Mouse (Mus musculus) midbrain, embryonic 14.5 days (tissue): ENCODE measurements around the gene Thbd. TPM values are rescaled to one million over a fixed set of nuclear protein-coding genes. Genes with fewer than 3 reads are reported as not detected.

Experiments used
- ATAC-seq: fragments of 200-750 bp; cut with Nextera tagmentation; 2 replicates; pipeline ENCODE4 v1.8.0; 2017; ENCODE audit warnings: moderate number of reproducible peaks, moderate library complexity; ENCODE audit not compliant: low FRiP score, low TSS enrichment
- DNase-seq: peaks from one replicate; pipeline ENCODE4 v3.0.0-alpha.2; 2015
- H3K27ac ChIP-seq: fragments of 300-500 bp; sonication (generic); replicated peaks from 2 replicates; pipeline ENCODE4 v1.5.1; 2014; ENCODE audit warnings: mild to moderate bottlenecking, low read depth, low read length, moderate library complexity
- H3K27me3 ChIP-seq: fragments of 300-500 bp; sonication (generic); 2 replicates; pipeline ENCODE4 v1.6.1; 2014; ENCODE audit warnings: low read length, control low read depth, mixed read lengths; ENCODE audit not compliant: control insufficient read depth, insufficient read depth
- H3K36me3 ChIP-seq: fragments of 300-500 bp; sonication (generic); 2 replicates; pipeline ENCODE4 v1.6.1; 2014; ENCODE audit warnings: low read length, control low read depth; ENCODE audit not compliant: control insufficient read depth, insufficient read depth
- H3K4me1 ChIP-seq: fragments of 300-500 bp; sonication (generic); 2 replicates; pipeline ENCODE4 v1.6.1; 2014; ENCODE audit warnings: mild to moderate bottlenecking, antibody characterized with exemption, low read length, control low read depth; ENCODE audit not compliant: control insufficient read depth, insufficient read depth
- H3K4me2 ChIP-seq: fragments of 300-500 bp; sonication (generic); 2 replicates; pipeline ENCODE4 v1.6.1; 2014; ENCODE audit warnings: mild to moderate bottlenecking, low read length, moderate library complexity
- H3K4me3 ChIP-seq: fragments of 300-500 bp; sonication (generic); replicated peaks from 2 replicates; pipeline ENCODE4 v1.5.1; 2014; ENCODE audit warnings: low read depth, low read length
- H3K9ac ChIP-seq: fragments of 300-500 bp; sonication (generic); replicated peaks from 2 replicates; pipeline ENCODE4 v1.6.1; 2014; ENCODE audit warnings: mild to moderate bottlenecking, low read length, moderate library complexity
- H3K9me3 ChIP-seq: fragments of 300-500 bp; sonication (generic); 2 replicates; pipeline ENCODE4 v1.6.1; 2016; ENCODE audit warnings: low read length, control low read depth, mixed read lengths; ENCODE audit not compliant: control insufficient read depth
- WGBS: fragments of 180-500 bp; shearing (Covaris S2); extraction: QIAGEN DNeasy Blood & Tissue Kit; methylation state at CpG from one replicate; pipeline ENCODE4 v1.1.7; 2014; 5-methylcytosine and 5-hydroxymethylcytosine counted together
- polyA plus RNA-seq: library from polyadenylated mRNA; unstranded; fragments of >200 nt; fragmentation: Nextera tagmentation; extraction: Ambion mirVana; gene quantifications from 2 replicates; pipeline ENCODE4 v1.2.1, GENCODE M21; 2014

The Thbd gene
- polyA plus RNA-seq, 1 experiment from 2014 or later = 5.4 TPM

GRCm38 (mm10) chr2:148429001-148429505 lies 21.1 kb upstream of the Thbd start:
- H3K4me2 ChIP-seq = no peak overlapping the region
- no peaks in the 10 kb centered on the region for H3K9me3 ChIP-seq
- DNase-seq (no peak), ATAC-seq (no peak)
- H3K4me1 ChIP-seq = no peaks in the 10 kb centered on the region
- H3K27me3 ChIP-seq = no peaks in the 10 kb centered on the region
- H3K27ac ChIP-seq = no peak overlapping the region
- H3K36me3 ChIP-seq = no peaks in the 10 kb centered on the region
- H3K9ac ChIP-seq = no peak overlapping the region
- no peak overlapping the region for H3K4me3 ChIP-seq

- WGBS = 86% methylated on average over 3 of the region's 3 CpGs
- H3K27me3 ChIP-seq = no peaks in the 10 kb centered on the region
- H3K4me2 ChIP-seq = no peak overlapping the region
- H3K4me3 ChIP-seq = no peak overlapping the region
- no peaks in the 10 kb centered on the region for H3K4me1 ChIP-seq
- no peak overlapping the region for H3K9ac ChIP-seq
- DNase-seq = no peak
- no peak overlapping the region for H3K27ac ChIP-seq
- no peak for ATAC-seq
- no peaks in the 10 kb centered on the region for H3K36me3 ChIP-seq
- no peaks in the 10 kb centered on the region for H3K9me3 ChIP-seq
Observed at GRCm38 (mm10) chr2:148428523-148428922, 20.5 kb upstream of the Thbd start.

GRCm38 (mm10) chr2:148427553-148427952 lies 19.6 kb upstream of the Thbd start:
- Histone ChIP-seq H3K4me2 (no peak overlapping the region), H3K36me3 (no peaks in the 10 kb centered on the region), H3K4me3 (no peak overlapping the region), H3K9ac (no peak overlapping the region), H3K4me1 (no peaks in the 10 kb centered on the region), H3K9me3 (no peaks in the 10 kb centered on the region), H3K27me3 (no peaks in the 10 kb centered on the region), H3K27ac (no peak overlapping the region)
- ATAC-seq = no peak
- no peak for DNase-seq
- 88% methylated on average over 3 of the region's 3 CpGs for WGBS

GRCm38 (mm10) chr2:148425709-148426382 lies 17.9 kb upstream of the Thbd start:
- Histone ChIP-seq H3K27ac (no peak overlapping the region), H3K36me3 (no peaks in the 10 kb centered on the region), H3K4me2 (no peak overlapping the region), H3K4me3 (no peak overlapping the region), H3K9me3 (no peaks in the 10 kb centered on the region), H3K9ac (no peak overlapping the region), H3K4me1 (no peaks in the 10 kb centered on the region), H3K27me3 (no peaks in the 10 kb centered on the region)
- WGBS = 88% methylated on average over 5 of the region's 5 CpGs
- no peak for ATAC-seq
- no peak for DNase-seq

DNA sequence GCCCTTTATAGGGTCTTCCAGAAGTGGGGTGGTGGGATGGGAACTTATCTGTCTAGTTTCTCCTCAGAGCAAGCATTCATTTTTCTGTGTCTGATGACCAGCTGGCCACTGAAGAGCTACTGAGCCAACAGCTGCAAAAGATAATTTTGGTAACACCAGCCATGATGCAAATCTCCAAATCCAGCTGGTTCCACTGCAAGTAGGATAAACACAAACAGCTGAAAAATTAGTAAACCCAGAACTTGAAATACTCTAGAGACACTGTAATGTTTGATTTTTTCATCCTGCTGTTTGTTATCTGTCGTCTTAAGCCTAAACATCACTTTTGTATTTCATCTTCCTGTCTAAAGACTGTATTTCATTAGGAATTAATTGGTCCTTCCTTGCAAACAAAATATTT lies 13.7 kb upstream of the Thbd start:
- H3K4me2 ChIP-seq = no peak overlapping the region
- no peak overlapping the region for H3K9ac ChIP-seq

GRCm38 (mm10) chr2:148421112-148421511 lies 13.1 kb upstream of the Thbd start:
- 62% methylated on average over 1 of the region's 1 CpGs for WGBS
- DNase-seq = no peak
- H3K36me3 ChIP-seq = no peaks in the 10 kb centered on the region
- H3K4me2 ChIP-seq = no peak overlapping the region
- H3K4me3 ChIP-seq = no peak overlapping the region
- no peak overlapping the region for H3K9ac ChIP-seq
- no peaks in the 10 kb centered on the region for H3K4me1 ChIP-seq
- H3K27ac ChIP-seq = no peak overlapping the region
- no peak for ATAC-seq
- H3K27me3 ChIP-seq = no peaks in the 10 kb centered on the region
- no peaks in the 10 kb centered on the region for H3K9me3 ChIP-seq

More for the DNA sequence above, 13.7 kb upstream of the Thbd start:
- Histone ChIP-seq H3K9me3 (no peaks in the 10 kb centered on the region), H3K4me1 (no peaks in the 10 kb centered on the region), H3K27me3 (no peaks in the 10 kb centered on the region), H3K4me3 (no peak overlapping the region), H3K27ac (no peak overlapping the region), H3K36me3 (no peaks in the 10 kb centered on the region)
- ATAC-seq = no peak
- WGBS = 82% methylated on average over 1 of the region's 1 CpGs
- no peak for DNase-seq

GRCm38 (mm10) chr2:148419776-148420175 lies 11.8 kb upstream of the Thbd start:
- H3K9me3 ChIP-seq = no peaks in the 10 kb centered on the region
- no peaks in the 10 kb centered on the region for H3K36me3 ChIP-seq
- 92% methylated on average over 2 of the region's 2 CpGs for WGBS
- H3K4me3 ChIP-seq = no peak overlapping the region
- DNase-seq (no peak), ATAC-seq (no peak)
- no peak overlapping the region for H3K27ac ChIP-seq
- no peaks in the 10 kb centered on the region for H3K27me3 ChIP-seq
- no peak overlapping the region for H3K9ac ChIP-seq
- no peaks in the 10 kb centered on the region for H3K4me1 ChIP-seq
- H3K4me2 ChIP-seq = no peak overlapping the region

DNA sequence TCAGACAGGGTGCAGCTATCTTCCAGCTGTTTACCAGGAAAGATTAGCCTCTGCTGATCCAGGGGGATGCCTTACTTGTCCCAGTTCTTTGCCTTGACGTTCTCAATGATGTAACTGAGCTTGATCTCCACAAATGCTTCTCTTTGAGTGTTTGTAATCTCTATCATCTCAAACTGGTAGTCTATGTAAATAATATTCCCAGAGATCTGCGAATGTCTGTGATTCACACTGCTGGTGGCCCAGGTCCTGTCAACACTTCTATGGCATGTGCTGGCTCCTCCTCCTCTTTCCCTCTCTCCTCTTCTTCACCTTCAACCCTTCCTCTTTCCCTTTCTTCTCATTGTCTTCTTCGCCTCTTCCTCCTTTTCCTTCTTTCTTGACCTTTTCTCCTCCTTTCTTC lies 11.2 kb upstream of the Thbd start:
- Histone ChIP-seq H3K27ac (no peak overlapping the region), H3K36me3 (no peaks in the 10 kb centered on the region), H3K4me1 (no peaks in the 10 kb centered on the region), H3K27me3 (no peaks in the 10 kb centered on the region), H3K9me3 (no peaks in the 10 kb centered on the region), H3K9ac (no peak overlapping the region), H3K4me3 (no peak overlapping the region), H3K4me2 (no peak overlapping the region)
- WGBS = 85% methylated on average over 3 of the region's 3 CpGs
- DNase-seq = no peak
- ATAC-seq = no peak

- no peaks in the 10 kb centered on the region for H3K36me3 ChIP-seq
- no peak overlapping the region for H3K9ac ChIP-seq
- DNase-seq (no peak), ATAC-seq (no peak)
- no peak overlapping the region for H3K27ac ChIP-seq
- 78% methylated on average over 1 of the region's 1 CpGs for WGBS
- no peak overlapping the region for H3K4me2 ChIP-seq
- H3K4me3 ChIP-seq = no peak overlapping the region
- H3K9me3 ChIP-seq = no peaks in the 10 kb centered on the region
- peaks cover 38% of the 10 kb centered on the region for H3K27me3 ChIP-seq
- peaks cover 19% of the 10 kb centered on the region for H3K4me1 ChIP-seq
Observed at GRCm38 (mm10) chr2:148409821-148410220, 1.8 kb upstream of the Thbd start.
